Mouse (Mus musculus): ENCODE results near the gene Ficd.

The Ficd gene

DNA sequence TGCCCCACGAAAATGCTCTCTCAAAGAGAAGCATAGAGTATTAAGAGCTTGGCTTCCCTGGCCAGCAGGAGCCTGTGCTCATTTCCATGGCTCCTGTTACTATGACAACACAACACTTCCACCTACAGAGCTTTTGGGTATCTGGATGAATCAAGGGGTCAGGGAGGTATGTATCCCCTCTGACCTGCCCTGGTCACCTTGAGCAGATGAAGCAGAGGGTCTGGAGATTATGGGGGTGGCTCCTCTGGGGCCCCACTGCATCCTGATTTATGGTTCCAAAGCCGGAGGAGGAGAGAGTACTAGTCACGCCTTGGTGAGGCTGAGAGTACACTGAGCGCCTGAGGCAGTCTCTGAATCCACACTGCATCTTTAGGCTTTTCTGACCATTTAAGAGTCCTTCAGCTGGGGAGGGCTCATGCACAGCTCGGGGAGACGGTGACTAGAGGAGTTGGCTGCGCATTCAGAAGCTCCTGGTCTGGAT lies 4.9 kb upstream of the Ficd start:
- DNase-seq: peak in 1 of 2 experiments; percentile 61

DNA sequence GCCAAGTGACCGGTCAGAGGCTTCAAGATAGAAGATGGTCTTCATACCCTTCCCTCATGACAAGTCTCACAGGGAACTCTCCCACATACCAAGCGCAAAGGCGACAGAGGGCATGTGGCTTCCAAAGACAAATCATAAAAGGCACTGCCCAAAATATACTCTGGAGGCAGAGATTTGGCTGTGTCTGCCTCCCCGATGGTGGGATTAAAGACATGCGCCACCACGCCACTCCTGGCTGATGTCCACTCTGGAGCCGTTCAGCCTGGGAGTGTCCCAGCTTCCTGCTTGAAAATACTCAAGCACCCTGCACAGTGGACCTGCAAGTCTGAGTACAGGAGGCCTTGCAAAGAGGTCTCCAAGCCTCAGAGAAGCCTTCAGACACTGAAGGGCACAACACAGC lies 4.4 kb upstream of the Ficd start:
- peak; percentile 49 to 52 for DNase-seq

DNA sequence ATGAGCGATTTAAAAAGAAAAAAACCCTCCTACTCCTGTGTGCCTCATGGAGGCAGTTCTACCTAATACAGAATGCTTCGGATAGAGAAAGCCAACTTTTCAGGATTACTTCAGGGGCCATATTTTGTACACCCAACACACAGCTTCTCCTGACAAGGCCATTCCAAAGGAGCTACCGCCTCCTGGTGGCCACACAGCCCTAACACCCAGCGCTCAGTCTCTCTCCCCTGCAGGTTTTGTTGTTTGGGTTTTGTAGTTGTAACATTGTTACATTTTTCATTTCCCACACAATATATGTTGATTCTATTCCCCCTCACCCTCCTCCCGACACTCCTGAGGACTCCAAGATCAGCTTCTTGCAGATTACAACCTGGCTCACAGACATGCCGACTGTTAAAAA lies 3.4 kb upstream of the Ficd start:
- DNase-seq: peak; percentile 91 to 93

DNA sequence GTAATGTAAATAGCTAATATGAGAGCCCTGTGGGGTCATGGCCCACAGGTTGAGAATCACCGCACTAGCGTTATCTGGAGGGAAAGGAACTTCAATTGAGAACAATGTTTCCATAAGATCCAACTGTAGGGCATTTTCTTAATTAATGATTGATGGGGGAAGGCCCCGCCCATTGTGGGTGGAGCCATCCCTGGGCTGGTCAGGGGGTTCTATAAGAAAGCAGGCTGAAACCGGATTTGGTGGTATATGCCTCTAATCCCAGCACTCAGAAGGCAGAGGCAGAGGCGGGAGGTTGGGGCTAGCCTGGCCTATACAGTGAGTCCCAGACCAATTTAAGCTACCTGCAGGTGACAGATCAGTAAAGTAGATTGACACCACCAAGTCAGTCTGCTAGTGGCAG lies 1.2 kb upstream of the Ficd start:
- DNase-seq: no peak

DNA sequence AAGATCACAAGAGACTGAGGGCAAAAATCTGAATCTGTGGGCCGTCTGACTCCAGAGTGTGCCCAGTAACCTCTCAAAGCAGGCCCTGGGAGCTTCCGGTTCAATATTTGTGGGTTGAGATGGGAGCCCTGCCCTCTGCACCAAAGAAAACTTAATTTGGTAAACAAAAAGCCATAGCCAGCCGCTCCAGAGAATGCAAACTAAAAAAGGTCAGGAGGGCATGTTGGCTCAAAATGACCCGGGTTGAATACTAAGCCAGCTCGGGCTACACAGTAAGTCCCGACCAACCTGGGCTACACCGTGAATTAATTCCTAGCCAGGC lies 619 bp upstream of the Ficd start:
- no peak for DNase-seq

DNA sequence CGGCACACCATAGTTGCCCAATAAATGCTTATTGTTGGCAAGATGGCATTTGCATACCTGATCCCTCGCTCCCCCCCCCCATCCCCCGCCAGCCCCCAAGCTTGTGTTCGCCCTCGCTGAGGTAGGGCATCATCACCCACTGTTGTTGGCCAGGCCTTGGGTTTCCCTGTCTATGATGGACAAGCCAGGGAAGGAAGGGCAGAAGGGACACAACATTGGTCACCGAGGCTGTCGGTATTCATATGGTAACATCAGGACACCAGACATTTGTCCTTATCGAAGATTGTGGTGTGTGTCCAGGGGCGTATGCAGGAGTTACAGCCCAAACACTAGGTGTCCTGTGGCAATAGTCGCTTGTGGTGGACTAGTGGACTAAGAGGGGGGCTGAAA lies 505 bp downstream of the Ficd start:
- DNase-seq: no peak

DNA sequence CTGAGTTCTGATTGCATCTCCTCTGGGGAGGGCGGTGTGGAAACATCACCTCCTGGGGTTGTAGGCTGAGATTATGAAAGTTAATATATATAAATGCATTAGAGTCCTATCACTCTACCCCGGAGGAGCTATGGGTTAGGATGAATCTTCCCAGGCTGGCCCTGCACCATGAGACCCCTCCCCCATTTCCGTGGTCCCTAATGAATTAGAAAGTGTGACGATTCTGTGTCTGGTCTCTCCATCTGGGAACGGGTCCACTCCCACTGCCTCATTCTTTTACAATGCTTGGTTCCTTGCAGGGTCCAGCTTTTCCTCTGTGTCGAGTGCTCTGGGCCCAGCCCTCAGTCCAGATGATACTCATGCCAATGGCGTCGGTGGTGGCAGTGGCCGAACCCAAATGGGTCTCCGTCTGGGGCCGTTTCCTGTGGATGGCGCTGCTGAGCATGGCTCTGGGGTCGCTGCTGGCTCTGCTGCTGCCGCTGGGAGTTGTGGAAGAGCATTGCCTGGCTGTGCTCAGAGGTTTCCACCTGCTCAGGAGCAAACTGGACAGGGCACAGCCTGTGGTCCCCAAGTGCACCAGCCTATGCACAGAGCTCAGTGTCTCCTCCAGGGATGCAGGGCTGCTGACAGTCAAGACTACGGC lies 1.0 kb downstream of the Ficd start:
- peak; percentile 54 to 63 for DNase-seq

DNA sequence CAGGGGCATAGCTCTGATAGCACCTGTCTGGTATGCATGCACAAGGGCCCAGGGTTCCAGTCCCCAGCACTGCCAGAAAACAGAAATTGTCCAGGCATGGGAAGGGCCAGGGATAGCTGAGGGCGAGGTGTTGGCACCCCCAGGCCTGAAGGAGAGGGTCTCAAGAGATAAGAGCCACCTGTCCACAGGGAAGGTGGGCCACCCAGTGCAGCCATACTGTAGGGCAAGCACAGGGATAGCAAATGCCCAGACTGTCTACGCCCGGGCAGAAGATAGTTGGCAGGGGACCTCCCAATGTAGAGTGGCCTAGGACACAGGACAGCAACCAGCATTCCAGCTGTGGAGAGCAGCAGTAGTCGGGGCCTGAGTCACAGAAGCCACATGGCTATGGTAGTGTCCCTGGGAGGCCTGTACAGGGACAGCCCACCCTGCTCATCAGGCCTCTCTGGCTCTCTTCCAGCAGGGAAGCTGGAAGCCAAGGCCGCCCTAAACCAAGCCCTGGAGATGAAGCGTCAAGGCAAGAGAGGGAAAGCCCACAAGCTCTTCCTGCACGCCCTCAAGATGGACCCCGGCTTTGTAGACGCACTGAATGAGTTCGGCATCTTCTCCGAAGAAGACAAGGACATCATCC lies 2.1 kb downstream of the Ficd start:
- DNase-seq: no peak

DNA sequence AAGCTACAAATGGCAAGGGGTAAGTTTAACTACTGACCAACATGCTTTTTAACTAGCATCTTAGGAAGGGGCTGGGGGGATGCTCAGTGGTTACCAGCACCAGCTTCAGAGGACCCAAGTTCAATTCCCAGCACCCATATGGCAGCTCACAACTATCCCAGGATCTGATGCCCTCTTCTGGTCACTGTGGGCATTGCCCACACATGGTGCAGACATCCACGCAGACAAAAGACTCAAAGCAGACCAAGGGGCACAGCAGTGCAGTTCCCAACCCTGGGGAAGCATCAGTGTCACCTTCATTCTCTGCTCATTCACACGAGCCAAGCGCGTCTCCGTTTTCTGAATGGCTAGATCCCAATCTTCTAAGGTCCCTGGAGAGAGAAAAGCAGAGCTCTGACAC lies 12.0 kb downstream of the Ficd start:
- peak in 1 of 2 experiments; percentile 42 for DNase-seq

DNA sequence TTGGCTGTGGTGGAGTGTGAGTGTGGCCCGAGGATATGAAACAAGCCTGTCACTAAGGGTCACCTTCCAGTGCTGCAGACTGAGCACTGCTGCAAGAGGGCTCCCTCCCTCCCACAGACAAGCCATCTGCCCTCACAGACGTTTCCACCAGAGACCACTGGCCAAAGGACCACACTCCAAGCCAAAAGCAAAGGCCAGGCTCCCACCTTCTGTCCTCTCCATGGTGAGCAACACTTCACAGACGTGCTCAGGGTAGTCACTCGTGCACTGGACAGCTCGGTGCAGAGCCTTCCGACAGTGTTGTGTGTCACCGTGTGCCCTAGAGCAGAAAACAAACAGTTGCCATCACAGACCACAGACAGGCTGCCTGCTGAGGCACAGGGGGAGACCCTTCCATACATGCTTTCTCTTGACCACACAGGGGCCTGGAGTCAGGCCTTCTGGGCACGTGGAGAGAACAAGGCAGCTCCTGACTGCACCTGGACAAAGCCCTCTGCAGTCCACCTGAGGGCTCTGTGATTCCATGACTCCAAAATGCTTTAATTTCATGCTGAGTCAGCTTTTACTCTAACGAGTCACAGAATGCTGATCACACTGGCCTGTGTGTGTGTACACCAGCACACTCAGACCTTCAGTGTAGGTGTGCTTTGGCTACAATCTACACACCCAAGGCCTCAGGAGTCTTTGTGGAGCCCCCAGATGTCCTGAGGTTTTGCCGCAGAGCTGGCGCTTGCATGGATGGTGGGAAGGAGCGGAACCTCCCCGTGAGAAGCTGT lies 13.1 kb downstream of the Ficd start:
- peak; percentile 85 to 90 for DNase-seq

DNA sequence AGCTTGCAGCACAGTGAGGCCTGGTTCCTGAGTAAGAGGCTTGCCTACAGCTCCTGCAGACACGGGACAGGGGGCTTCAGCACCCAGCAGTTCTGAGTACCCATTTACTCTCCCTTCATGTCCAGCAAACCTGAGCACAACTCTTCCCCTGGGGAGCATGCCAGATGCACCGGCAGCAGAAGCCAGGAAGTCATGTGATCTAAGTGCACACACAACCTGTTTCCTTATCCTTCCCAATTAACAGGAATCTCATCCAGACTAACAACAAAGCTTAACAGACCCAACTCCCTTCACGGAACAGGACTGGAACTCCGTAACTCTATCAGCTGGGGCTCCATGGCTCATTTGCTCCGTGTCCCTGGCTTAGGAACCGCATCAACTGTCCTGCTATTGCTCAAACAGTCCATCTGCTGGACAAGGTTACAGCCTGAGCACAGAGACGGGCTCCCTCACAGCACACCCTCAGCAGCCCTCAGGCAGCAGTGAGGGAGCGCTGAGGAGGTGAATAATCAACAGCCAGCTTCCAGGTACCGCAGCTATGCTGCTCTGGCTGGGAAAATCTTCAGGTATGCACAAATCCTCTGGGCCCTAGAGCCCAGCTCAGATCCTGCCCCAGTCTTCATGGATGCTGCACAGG lies 16.0 kb downstream of the Ficd start:
- no peak for DNase-seq

DNA sequence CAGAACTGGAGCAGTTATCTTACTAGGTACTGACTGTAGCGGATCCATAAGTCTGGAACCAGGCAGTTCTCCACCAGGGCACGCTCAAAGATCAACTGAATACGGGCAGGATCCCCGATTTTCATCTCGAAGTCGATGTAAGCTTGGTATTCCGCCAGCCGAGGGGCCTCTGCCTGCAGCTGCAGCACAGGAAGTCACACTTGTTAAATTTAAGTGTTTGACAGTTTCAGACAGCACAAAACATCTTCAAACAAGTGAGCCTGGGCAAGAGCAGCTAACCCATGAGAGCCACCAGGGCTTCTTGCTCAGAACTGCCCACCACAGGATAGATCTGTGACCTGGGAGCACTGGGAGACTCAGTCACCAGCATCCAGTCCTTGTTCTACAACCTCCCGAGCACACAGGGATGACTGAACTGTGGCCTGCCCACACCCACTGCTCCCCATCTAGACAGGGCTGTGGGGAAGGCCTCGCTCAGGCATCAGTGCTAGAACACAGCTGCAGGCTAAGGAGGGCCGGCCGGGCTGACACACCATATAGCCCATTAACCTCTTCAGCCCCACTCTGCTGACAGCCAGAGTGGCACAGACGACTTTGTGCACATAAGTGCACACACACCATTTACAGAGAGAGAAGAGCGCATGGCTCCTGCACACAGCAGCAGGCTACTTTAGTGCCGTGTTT lies 19.9 kb downstream of the Ficd start:
- no peak for DNase-seq

DNA sequence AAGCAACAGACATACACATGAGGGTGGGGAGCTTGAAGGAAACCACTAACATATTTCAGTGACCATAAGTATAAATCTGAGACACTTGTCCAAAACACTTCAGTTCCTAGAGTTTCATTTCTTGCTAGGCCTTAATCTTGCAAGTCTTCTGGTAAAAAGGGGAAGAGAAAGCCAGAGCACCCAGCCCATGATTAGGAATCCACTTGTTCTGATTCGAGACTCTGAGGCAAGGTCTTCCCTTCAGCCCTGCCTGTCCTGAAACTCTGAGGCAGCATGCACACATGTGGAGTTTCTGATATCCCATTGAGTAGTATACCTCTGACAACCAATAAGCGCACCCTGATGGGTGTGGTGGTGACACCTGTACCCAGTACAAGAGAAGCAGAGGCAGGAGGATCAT lies 26.0 kb downstream of the Ficd start:
- DNase-seq: no peak

DNA sequence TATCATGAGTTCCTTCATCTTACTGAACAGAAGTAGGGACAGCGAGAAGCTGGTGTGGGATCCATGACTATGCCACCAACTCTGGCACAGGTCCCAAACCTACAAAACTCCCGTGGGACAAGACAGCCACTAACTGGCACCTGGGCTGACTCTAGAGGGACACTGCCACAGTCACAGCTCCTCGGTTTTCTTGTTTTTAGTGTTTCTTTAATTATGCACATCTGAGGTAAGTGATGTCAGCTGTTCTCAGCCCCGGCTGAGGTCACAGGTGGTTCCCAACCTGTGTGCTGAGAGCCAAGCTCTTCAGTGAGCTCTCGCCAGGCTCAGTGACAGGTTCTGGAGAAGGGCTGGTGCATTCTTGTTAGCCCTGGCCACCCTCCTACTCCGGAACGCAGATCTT lies 28.8 kb downstream of the Ficd start:
- no peak for DNase-seq

DNA sequence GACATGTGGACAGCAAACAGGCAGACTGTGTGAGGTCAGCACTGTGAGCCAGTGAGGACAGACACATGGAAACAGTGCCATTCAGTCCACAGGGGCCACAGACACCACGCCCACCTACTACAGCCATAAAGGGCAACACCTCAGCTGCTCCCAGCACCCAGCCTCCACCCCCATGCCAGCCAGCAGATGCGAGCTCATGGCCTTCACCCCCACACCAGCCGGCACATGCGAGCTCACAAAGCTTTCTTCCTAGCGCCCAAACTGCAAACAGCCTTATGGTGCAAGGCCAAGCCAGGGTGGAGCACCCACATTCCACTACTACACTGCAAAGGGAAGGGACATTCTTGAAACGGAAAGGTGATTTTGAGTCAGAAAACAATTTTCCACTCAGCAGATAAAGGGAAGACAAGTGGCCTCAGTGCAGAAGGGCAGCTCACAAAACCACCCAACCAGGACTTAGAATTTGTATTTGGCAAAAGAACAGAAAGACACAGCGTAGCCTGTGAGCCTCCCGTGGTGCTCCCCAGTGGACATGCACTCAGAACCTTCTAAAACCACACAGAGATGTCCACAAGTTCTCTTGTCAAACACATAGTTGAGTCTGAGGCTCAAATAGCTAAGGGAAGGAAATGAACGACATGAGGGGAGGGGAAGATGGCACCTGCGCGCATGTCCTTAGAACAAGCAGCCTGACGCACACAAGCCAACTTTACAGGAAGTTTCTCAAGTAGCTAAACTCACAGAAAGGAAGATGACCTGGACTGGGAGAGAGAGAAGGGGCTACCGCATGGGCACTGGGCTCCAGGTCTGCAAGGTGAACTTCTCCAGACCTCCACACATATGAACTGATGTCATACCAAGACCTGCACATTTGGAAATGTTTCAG lies 30.3 kb downstream of the Ficd start:
- DNase-seq: no peak

DNA sequence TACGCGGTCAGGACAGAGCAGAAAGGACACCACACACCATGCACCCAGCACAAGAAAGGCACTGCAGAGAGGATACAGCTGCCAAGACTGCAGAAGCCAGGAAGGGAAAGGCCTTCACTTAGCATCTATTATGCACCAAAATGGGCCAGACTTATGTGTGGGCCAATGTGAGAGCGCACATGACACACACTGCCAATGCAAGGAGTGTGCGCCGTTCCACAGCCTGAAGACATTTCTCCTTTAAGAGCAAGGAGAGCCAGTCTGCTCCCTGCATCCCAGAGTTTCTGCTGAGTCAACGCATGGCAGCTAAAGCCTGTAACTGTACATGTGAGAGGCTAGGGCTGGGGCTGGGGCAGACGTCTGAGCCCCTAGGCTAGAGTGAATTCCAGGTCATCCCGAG lies 33.2 kb downstream of the Ficd start:
- DNase-seq: no peak

DNA sequence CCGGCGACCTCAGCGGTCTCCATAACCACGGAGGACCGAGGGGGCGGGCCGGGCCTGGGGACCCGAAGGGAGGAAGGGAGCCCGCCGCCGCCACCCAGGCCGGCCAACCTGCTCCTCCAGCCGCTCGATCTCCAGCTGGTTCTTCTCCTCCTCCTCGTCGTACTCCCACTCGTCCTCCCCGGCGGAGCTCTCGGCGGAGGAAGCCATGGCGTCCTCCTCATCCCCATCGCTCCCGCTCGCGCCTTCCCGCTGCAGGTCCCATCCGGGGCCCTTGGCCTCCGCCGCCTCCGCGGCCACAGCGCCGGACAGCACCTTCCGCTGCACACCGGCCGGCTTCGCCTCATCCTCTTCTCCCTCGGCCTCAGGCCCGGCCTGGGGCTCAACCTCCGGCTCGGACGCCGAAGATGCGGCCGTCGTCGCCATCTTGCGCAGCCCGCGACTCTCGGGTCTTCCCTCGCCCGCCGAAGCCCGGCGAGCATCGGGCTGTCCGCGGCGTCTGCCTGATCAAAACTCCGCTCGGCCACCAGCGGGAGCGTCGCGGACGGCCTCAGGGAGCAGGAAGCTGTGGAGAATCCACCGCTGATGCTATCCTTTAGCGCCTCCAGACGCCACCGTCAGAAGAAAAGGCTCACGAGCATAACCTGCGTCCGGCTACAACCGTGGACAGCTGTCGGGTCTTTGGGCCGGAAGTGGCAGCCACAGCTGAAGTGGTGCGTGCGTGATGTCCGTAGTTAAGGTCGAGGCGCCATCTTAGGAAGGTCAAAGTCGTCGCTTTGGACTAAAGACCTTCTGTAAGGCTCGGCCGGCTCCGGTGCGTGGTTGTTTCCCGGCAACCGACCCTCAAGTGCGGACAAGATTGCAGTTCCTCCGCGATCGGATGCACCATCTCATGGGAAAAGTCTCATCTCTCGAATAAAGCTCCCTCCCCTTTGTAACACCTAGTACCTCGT lies 35.9 kb downstream of the Ficd start:
- DNase-seq: peak; percentile 88 to 90

DNA sequence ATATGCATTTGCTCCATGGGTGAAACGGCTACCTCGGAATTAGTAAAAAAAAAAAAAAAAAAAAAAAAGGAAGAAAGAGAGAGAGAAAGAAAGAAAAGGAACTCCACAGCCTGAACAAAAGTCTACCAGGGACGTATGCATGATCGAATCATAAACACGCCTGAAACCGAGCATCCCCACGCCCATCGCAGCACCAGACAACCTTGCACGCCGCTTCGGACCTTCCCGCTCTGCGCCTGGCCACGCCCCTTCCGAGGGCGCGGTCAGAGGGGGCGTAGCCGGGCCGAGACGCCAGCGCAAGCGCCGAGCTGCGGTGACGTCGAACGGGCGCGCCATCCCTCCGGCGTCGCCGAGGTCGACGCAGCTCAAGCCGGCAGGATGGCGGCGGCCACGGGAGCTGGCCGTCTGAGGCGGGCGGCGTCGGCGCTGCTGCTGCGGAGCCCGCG lies 36.9 kb downstream of the Ficd start, which contains the start of the genes Sart3 and Iscu:
TSS of gene Sart3 (minus strand) at position 61 of the 446 bp plus-strand sequence.
TSS of gene Iscu (plus strand) at position 299 of the 446 bp plus-strand sequence.
- DNase-seq: peak; percentile 98

DNA sequence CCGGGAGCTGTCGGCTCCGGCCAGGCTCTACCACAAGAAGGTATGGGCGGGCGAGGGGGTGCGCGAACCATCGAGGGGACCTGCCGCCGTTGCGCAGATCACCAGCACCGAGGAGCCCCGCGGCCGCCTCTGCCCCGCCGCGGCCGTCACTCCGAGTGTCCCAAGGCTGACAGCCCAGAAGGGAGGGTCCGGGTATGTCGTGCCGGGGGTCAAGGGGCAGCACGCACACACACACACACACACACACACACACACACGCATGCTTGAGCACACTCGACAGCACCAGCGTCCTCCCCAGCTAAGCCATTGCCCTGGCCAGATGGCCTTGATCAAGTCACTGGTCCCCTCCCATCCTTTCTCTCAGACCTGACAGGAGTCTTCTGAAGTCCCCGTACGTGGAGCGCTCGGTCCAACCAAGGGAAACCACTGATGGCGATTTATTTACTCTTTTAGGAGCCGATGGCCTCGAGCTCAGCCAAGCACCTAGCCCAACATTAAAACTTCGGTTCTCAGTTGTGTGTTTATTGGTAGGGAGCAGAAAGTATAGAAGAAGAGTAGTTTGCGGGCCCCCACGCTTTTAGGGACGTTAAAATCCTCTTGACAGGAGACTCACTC lies 37.4 kb downstream of the Ficd start:
- DNase-seq: no peak

DNA sequence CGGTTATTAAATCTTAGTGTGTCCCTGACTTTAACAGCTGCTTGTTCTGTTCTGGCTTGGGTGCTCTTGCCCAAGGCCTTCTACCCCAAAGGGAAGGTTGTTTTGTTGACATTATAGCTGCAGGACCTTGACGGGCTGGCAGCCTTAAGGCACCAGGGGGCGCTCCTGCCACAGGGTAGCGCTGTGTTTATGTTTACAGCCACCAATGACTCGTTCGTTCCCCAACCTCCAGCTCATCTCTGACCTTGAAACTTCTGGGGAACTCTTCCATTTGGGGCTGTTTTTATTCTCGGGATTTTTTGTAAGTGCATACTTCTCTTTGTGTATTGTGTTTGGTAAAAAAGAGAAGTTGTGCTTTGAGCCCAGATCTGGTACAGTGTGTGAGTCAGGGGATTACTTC lies 38.1 kb downstream of the Ficd start:
- peak; percentile 93 to 95 for DNase-seq

All from cerebellum, postnatal 10 days (tissue).